Mouse (Mus musculus) CH12.LX (cell line): ENCODE data around the gene Lipc.

Experiments used
- CTCF ChIP-seq, 2 experiments: IDR thresholded peaks in 1 of 2; conservative IDR thresholded peaks in 1 of 2; 2 replicates each; pipeline ENCODE4 v1.5.1; 2011 to 2012; ENCODE audit warnings: low read depth in 2 of 2, low read length in 2 of 2, improper control_type of control experiment in 1 of 2, inconsistent platforms in 1 of 2, mild to moderate bottlenecking in 1 of 2, moderate library complexity in 1 of 2
- EP300 ChIP-seq: IDR thresholded peaks from 2 replicates; pipeline ENCODE4 v1.6.1; 2011; ENCODE audit warnings: low read length, improper control_type of control experiment
- MAFK ChIP-seq: IDR thresholded peaks from 2 replicates; pipeline ENCODE4 v1.6.1; 2011; ENCODE audit warnings: low read length, improper control_type of control experiment; ENCODE audit not compliant: insufficient replicate concordance
- POLR2A ChIP-seq: IDR thresholded peaks from 2 replicates; pipeline ENCODE4 v1.6.1; 2011; ENCODE audit warnings: low read depth, mild to moderate bottlenecking, improper control_type of control experiment, low read length

GRCm38 (mm10) chr9:70818739-70819138 lies 133.3 kb downstream of the Lipc start:
- no peak for TF ChIP-seq CTCF (conservative IDR thresholded peaks at IDR 0.05 in 1 of 2, IDR thresholded peaks at IDR 0.05 in 1 of 2; ENCODE audit: low read depth in 2 of 2, low read length in 2 of 2)
- no peak for TF ChIP-seq POLR2A
- TF ChIP-seq EP300: no peak
- TF ChIP-seq MAFK: no peak
